Mouse (Mus musculus): Measurements from ENCODE around the gene Ppp1r26.

Ppp1r26 gene

GRCm38 (mm10) chr2:28498431-28498830, 51.8 kb downstream of the Ppp1r26 start:
- no peak for DNase-seq (ENCODE audit: low read depth)

DNA sequence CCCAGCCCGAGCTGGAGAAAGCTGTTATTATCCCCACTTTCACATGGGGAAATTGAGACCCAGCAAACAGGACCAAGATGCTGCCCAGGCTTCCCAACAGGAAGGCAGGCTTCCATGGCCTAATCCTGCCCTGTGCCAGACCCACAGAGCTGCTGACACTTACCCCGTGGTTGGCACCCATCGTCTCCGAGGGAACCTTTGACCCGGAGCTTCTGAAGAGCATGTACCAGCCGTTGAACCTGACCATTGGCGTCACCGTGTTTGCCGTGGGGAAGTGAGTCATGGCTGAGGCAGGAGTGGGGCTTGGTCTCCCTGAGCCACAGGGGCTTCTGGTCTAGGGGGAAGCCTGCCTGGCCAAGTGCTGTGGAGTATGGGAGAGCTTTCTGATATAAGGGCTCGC, 56.4 kb downstream of the Ppp1r26 start:
- DNase-seq (ENCODE audit: low read depth) = no peak

DNA sequence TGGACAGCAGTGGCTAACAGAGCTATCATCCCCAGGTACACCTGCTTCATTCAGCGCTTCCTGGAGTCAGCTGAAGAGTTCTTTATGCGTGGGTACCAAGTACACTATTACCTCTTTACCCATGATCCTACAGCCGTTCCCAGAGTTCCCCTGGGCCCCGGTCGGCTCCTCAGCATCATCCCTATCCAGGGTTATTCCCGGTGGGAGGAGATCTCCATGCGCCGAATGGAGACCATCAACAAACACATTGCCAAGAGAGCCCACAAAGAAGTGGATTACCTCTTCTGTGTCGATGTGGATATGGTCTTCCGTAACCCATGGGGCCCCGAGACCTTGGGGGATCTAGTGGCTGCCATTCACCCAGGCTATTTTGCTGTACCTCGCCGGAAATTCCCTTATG, 58.1 kb downstream of the Ppp1r26 start:
- no peak for DNase-seq (ENCODE audit: low read depth)
